Mouse (Mus musculus): ENCODE results near the gene Gm10799. TPM values are rescaled to one million over a fixed set of nuclear protein-coding genes. Genes with fewer than 3 reads are reported as not detected.

Gm10799 gene
- polyA plus RNA-seq, 2 experiments: not detected

GRCm38 (mm10) chr2:104060996-104061395, 7.4 kb downstream of the Gm10799 start:
- ATAC-seq (ENCODE audit: insufficient read depth): no peak
- no peaks in the 10 kb centered on the region for H3K9me3 ChIP-seq (ENCODE audit: control insufficient read depth, low read length)
- no peak overlapping the region for H3K9ac ChIP-seq (replicated peaks)
- DNase-seq (ENCODE audit: low read depth in 3 of 3, low spot score in 3 of 3): no peak
- TF ChIP-seq EP300 (IDR thresholded peaks at IDR 0.05; ENCODE audit: low read depth) (no peak), CTCF (IDR thresholded peaks at IDR 0.05; ENCODE audit: low read depth) (no peak)
- no peak overlapping the region for H3K4me3 ChIP-seq (ENCODE audit: insufficient read depth in 1 of 2, low read depth in 2 of 2, low read length in 2 of 2)
- peaks cover 32% of the 10 kb centered on the region for H3K36me3 ChIP-seq (replicated peaks; ENCODE audit: control insufficient read depth, insufficient read depth, low read depth)
- H3K4me1 ChIP-seq (replicated peaks; ENCODE audit: control insufficient read depth in 2 of 2, insufficient read depth in 2 of 2, low read length in 1 of 2): peaks cover 8 to 13% of the 10 kb centered on the region in 2 experiments
- WGBS (ENCODE audit: insufficient replicate concordance): 93% methylated on average over 6 of the region's 6 CpGs
- no peak overlapping the region for H3K4me2 ChIP-seq (ENCODE audit: low read depth)
- H3K27me3 ChIP-seq (ENCODE audit: control insufficient read depth, insufficient read depth, low read length): no peaks in the 10 kb centered on the region
- H3K27ac ChIP-seq: no peak overlapping the region

DNA sequence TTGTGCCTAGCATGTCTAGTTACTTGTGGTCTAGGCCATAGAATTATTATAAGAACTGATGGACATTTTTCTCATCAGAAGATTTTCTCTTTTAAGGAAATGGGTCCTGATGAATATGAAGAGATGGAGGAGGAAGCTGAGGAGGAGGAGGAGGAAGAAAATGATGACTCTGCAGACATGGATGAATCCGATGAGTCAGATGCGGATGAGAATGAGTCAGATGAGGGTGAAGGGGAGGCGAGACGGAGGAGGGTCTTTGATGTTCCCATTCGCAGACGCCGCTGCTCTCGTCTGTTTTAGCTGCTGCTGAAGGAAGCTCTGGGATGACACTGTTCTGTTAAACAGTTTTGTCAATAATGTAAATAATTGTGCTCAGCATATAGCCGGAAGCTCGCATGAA, 8.6 kb downstream of the Gm10799 start:
- H3K4me1 ChIP-seq (replicated peaks; ENCODE audit: control insufficient read depth in 2 of 2, insufficient read depth in 2 of 2, low read length in 1 of 2): peaks cover 8 to 10% of the 10 kb centered on the region in 2 experiments
- no peaks in the 10 kb centered on the region for H3K9me3 ChIP-seq (ENCODE audit: control insufficient read depth, low read length)
- WGBS (ENCODE audit: insufficient replicate concordance): 90% methylated on average over 10 of the region's 10 CpGs
- peaks cover 39% of the 10 kb centered on the region for H3K36me3 ChIP-seq (replicated peaks; ENCODE audit: control insufficient read depth, insufficient read depth, low read depth)
- H3K4me2 ChIP-seq (ENCODE audit: low read depth): no peak overlapping the region
- H3K27ac ChIP-seq: no peak overlapping the region
- no peak for TF ChIP-seq EP300 (IDR thresholded peaks at IDR 0.05; ENCODE audit: low read depth)
- no peak for TF ChIP-seq CTCF (IDR thresholded peaks at IDR 0.05; ENCODE audit: low read depth)
- DNase-seq (ENCODE audit: low read depth in 3 of 3, low spot score in 3 of 3) (no peak), ATAC-seq (ENCODE audit: insufficient read depth) (no peak)
- no peak overlapping the region for H3K9ac ChIP-seq (replicated peaks)
- H3K27me3 ChIP-seq (ENCODE audit: control insufficient read depth, insufficient read depth, low read length): no peaks in the 10 kb centered on the region
- H3K4me3 ChIP-seq (ENCODE audit: insufficient read depth in 1 of 2, low read depth in 2 of 2, low read length in 2 of 2): no peak overlapping the region

DNA sequence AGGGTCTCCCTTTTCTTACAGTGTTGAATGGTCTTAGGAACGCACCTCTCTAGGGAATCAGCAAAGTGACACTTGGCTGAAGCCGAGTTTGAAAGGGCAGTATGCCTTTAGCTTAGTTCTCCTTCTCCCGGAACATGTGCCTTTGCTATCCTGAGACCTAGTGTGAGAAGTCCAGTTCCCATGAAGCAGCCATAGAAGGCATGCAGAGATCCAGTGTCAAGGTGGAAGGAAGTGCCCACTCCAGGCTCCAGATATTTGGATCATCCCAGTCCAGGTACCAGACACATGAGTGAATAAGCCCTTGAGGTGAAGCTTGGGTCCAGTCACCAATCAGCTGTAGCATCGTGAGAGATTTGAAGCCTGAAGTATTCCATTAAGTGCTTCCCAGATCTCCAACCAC, 9.4 kb downstream of the Gm10799 start:
- Histone ChIP-seq H3K4me3 (ENCODE audit: insufficient read depth in 1 of 2, low read depth in 2 of 2, low read length in 2 of 2) (no peak overlapping the region), H3K4me1 (replicated peaks; ENCODE audit: control insufficient read depth in 2 of 2, insufficient read depth in 2 of 2, low read length in 1 of 2) (peaks cover 3% of the 10 kb centered on the region in 2 experiments; a peak in 3 of 4 replicates), H3K27ac (no peak overlapping the region), H3K9me3 (ENCODE audit: control insufficient read depth, low read length) (no peaks in the 10 kb centered on the region), H3K9ac (replicated peaks) (no peak overlapping the region), H3K4me2 (ENCODE audit: low read depth) (no peak overlapping the region), H3K27me3 (ENCODE audit: control insufficient read depth, insufficient read depth, low read length) (no peaks in the 10 kb centered on the region), H3K36me3 (replicated peaks; ENCODE audit: control insufficient read depth, insufficient read depth, low read depth) (peaks cover 46% of the 10 kb centered on the region)
- no peak for DNase-seq (ENCODE audit: low read depth in 3 of 3, low spot score in 3 of 3)
- ATAC-seq (ENCODE audit: insufficient read depth): no peak
- TF ChIP-seq CTCF (IDR thresholded peaks at IDR 0.05; ENCODE audit: low read depth): no peak
- no peak for TF ChIP-seq EP300 (IDR thresholded peaks at IDR 0.05; ENCODE audit: low read depth)
- 90% methylated on average over 4 of the region's 4 CpGs for WGBS (ENCODE audit: insufficient replicate concordance)

DNA sequence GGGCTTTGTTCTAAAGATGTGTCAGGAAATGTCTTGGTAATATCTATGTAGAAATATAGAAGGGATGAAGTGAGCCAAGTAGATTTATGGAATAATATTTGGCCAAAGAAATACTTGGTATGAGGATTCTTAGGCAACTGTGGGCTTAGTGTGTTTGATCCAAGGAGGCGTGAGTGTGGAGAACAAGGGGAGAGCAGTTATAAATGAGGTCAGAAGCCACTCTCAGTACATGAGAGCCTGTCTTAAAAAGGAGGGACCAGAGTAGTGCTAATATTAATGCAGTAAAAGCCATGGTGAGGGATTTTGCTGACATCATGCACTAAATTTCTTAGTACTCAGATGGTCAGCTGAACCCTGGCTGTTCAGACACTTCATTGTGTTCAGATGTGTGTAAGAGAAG, 10.0 kb downstream of the Gm10799 start:
- H3K4me2 ChIP-seq (ENCODE audit: low read depth): no peak overlapping the region
- peaks cover 52% of the 10 kb centered on the region for H3K36me3 ChIP-seq (replicated peaks; ENCODE audit: control insufficient read depth, insufficient read depth, low read depth)
- TF ChIP-seq CTCF (IDR thresholded peaks at IDR 0.05; ENCODE audit: low read depth): no peak
- TF ChIP-seq EP300 (IDR thresholded peaks at IDR 0.05; ENCODE audit: low read depth): no peak
- H3K4me3 ChIP-seq (ENCODE audit: insufficient read depth in 1 of 2, low read depth in 2 of 2, low read length in 2 of 2): no peak overlapping the region
- H3K4me1 ChIP-seq (replicated peaks; ENCODE audit: control insufficient read depth in 2 of 2, insufficient read depth in 2 of 2, low read length in 1 of 2): no peaks in the 10 kb centered on the region
- H3K27ac ChIP-seq: no peak overlapping the region
- ATAC-seq (ENCODE audit: insufficient read depth) (no peak), DNase-seq (ENCODE audit: low read depth in 3 of 3, low spot score in 3 of 3) (no peak)
- H3K9ac ChIP-seq (replicated peaks): no peak overlapping the region
- H3K9me3 ChIP-seq (ENCODE audit: control insufficient read depth, low read length): no peaks in the 10 kb centered on the region
- no peaks in the 10 kb centered on the region for H3K27me3 ChIP-seq (ENCODE audit: control insufficient read depth, insufficient read depth, low read length)
- WGBS (ENCODE audit: insufficient replicate concordance): 76% methylated on average over 1 of the region's 1 CpGs

DNA sequence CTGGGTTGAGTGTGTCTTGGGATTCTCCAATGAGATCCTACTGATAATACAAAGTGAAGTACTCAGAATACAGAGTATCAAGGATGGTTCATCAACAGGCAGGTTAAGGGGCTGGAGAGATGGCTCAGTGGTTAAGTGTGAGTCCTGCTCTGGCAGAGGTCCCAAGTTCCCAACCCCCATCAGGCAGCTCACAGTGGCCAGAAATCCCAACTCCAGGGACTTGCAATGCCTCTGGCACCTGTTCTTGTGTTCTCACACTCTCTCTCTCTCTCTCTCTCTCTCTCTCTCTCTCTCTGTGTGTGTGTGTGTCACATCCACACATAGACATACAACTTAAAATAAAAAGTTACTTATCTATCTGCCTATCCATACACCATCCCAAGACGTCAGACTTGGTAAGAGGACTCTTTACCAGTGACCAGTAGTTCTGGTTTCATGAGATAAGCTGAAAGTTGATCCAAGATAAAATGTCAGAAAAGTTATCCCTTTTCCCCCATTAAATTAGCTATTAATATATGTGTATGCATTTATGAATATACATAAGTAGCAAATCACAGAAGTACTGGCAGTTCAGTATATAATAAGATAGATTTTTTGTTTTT, 23.8 kb downstream of the Gm10799 start:
- Histone ChIP-seq H3K4me2 (ENCODE audit: low read depth) (no peak overlapping the region), H3K4me3 (ENCODE audit: insufficient read depth in 1 of 2, low read depth in 2 of 2, low read length in 2 of 2) (no peak overlapping the region), H3K9ac (replicated peaks) (no peak overlapping the region), H3K4me1 (replicated peaks; ENCODE audit: control insufficient read depth in 2 of 2, insufficient read depth in 2 of 2, low read length in 1 of 2) (peaks cover 10 to 19% of the 10 kb centered on the region in 2 experiments), H3K9me3 (ENCODE audit: control insufficient read depth, low read length) (no peaks in the 10 kb centered on the region), H3K36me3 (replicated peaks; ENCODE audit: control insufficient read depth, insufficient read depth, low read depth) (peaks cover 47% of the 10 kb centered on the region), H3K27ac (no peak overlapping the region), H3K27me3 (ENCODE audit: control insufficient read depth, insufficient read depth, low read length) (no peaks in the 10 kb centered on the region)
- no peak for TF ChIP-seq CTCF (IDR thresholded peaks at IDR 0.05; ENCODE audit: low read depth)
- peak; percentile 44; the same call in 1 of the 2 replicates for TF ChIP-seq EP300 (IDR thresholded peaks at IDR 0.05; ENCODE audit: low read depth)
- ATAC-seq (ENCODE audit: insufficient read depth) (peak; percentile 76), DNase-seq (ENCODE audit: low read depth in 3 of 3, low spot score in 3 of 3) (no peak)
- 7% methylated on average over 1 of the region's 1 CpGs for WGBS (ENCODE audit: insufficient replicate concordance)

Measured in liver, embryonic 14.5 days (tissue).